Mouse (Mus musculus): ENCODE data around the gene Fbxl18.

DNA sequence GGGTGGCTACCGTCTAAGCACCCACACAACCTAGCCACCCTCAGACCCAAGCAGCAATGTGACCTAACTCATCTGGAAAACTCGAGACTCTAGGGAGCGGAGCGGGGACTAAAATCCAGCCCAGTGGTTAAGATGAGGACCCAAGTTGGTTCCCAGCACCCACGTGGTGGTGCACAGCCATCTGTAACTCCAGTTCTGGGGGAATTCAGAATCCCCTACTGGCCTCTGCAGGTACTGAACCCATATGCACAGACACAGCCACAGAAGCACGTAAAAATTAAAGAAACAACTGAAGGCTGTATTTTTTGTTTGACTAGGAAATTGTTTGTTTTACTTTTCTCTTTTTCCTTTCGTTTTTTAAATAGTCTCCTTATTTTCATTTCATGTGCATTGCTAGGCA lies 21.5 kb downstream of the Fbxl18 start:
- TF ChIP-seq CTCF (IDR thresholded peaks at IDR 0.05; ENCODE audit: borderline replicate concordance, extremely low read depth, insufficient read depth, insufficient read length) (peak; percentile 17; the same call in 1 of the 2 replicates), POLR2A (IDR thresholded peaks at IDR 0.05; ENCODE audit: borderline replicate concordance, extremely low read depth, insufficient read depth, insufficient read length, poor library complexity, severe bottlenecking) (no peak)
